Mouse (Mus musculus) brain, embryonic 14.5 days (tissue): ENCODE measurements around the gene Vps13d. TPM values are rescaled to one million over a fixed set of nuclear protein-coding genes. Genes with fewer than 3 reads are reported as not detected.

Experiments used
- DNase-seq: peaks from one replicate; pipeline ENCODE4 v3.0.0-alpha.2; 2011; ENCODE audit warnings: low read depth
- CTCF ChIP-seq: fragments of 200-500 bp; IDR thresholded peaks from 2 replicates; pipeline ENCODE4 v1.5.1; 2012; ENCODE audit warnings: inconsistent platforms, mild to moderate bottlenecking, moderate library complexity, borderline replicate concordance; ENCODE audit not compliant: insufficient read depth, insufficient read length; ENCODE audit errors: extremely low read depth
- POLR2A ChIP-seq: fragments of 200-500 bp; IDR thresholded peaks from 2 replicates; pipeline ENCODE4 v1.6.1; 2012; ENCODE audit warnings: mild to moderate bottlenecking, inconsistent platforms, borderline replicate concordance; ENCODE audit not compliant: poor library complexity, insufficient read depth, insufficient read length, severe bottlenecking; ENCODE audit errors: extremely low read depth
- polyA plus RNA-seq: library from polyadenylated mRNA; depleted of rRNA; stranded (reverse); fragments of >200 nt; gene quantifications from 2 replicates; pipeline ENCODE4 v1.2.3, GENCODE M21; 2012

The Vps13d gene
- polyA plus RNA-seq, 1 experiment = 26.9 TPM

GRCm38 (mm10) chr4:144972948-144973720 is 221.7 kb downstream of the Vps13d start:
- no peak for DNase-seq
- TF ChIP-seq POLR2A (no peak), CTCF (no peak)

DNA sequence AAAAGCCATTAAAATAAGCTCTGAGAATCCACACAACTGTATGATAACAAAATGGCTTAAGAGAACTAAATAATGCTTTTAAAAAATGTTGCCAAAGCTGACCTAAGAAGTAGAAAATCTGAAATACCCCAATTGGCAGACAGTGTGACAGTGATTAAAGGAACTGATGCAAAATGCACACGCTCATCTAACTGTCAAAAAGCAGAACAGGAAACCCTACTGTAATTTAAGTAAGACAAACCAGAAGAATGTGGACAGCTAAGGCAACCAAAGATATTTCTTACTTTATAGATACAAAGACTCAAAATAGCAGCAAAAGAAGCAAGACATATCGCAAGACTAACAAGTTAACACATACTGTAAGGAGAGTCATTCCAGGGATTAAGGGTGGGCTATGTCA is 223.8 kb downstream of the Vps13d start:
- TF ChIP-seq CTCF = no peak
- TF ChIP-seq POLR2A = no peak
- DNase-seq = no peak

- DNase-seq = no peak
- TF ChIP-seq CTCF = no peak
- no peak for TF ChIP-seq POLR2A
Observed at GRCm38 (mm10) chr4:144969030-144969429, 225.8 kb downstream of the Vps13d start.

DNA sequence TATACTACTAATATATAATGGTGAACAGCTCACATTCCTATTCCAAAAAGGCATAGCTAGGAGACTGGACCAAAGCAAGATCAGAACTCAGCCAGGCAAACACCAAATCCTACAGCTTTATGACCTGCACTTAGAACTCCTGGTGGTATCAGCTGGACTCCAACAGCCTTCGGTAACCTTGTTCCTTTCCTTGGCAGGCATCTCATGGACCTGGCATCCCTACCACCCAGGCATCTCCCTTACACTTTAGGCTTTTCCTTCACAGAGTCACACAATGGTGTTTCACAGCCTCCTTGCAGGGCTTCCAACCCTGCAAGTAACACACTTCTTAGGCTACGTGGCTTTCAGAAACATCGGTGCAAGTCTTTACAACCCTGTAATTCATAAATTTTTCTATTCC is 226.4 kb downstream of the Vps13d start:
- DNase-seq = no peak
- no peak for TF ChIP-seq CTCF

- no peak for DNase-seq
- no peak for TF ChIP-seq POLR2A
- no peak for TF ChIP-seq CTCF
Observed at GRCm38 (mm10) chr4:144965255-144965654, 229.6 kb downstream of the Vps13d start.

DNA sequence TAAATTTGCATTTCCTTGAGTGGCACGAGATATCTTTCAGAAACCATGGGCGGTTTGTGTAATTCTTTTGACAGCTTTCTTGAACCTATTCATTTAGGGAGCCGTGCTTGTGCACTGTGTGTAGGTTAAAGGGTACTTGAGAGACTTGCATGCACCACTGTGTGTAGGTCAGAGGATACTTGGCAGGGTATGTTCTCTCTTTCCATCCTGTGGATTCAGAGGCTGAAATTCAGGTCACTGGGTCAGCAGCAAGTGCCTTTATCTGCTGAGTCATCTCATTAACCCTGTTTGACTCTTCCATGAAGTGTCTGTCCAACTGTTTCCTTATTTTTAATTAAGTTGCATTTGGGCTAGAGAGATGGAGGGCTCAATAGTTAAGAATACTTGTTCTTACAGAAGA is 233.1 kb downstream of the Vps13d start:
- no peak for TF ChIP-seq CTCF
- no peak for TF ChIP-seq POLR2A
- DNase-seq = no peak

DNA sequence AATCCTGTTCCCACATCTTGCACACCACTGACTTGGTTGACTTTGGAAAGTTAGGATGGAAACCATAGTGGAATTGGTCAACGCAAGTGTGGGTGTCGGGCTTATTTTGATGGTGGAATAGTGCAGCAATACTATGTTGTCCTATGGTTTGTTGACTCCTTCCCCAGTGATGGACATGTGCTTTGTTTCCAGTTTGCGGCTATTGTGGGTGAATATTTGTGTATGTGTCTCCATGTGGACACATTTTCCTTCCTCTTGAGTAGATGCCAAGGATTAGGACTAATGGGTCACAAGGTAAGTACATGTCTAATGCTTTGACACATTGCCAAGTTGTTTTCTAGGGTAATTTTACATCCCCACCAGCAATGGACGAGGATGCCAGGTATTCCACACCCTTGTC is 233.6 kb downstream of the Vps13d start:
- TF ChIP-seq CTCF = no peak
- TF ChIP-seq POLR2A = no peak
- DNase-seq = no peak

GRCm38 (mm10) chr4:144960188-144960904 is 234.5 kb downstream of the Vps13d start:
- TF ChIP-seq CTCF (no peak), POLR2A (no peak)
- no peak for DNase-seq

DNA sequence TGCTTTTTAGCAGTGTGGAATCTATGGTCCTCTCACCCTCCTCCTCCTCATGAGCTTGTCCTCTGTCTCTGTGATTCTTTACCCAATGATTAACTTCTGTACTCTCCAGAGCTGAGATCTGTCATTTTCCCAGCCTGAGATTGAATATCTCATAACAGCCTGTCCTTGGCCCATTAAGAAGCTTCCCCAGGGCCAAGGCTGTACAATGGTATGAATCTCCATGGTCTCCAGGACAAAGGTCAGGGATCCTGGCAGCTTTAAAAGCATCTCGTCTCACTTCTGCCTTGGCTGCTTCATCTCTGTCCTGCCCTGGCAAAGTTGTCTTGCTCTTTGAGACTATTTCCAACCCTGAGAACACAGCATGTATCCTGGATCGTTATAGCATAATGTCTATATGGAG is 237.1 kb downstream of the Vps13d start:
- no peak for DNase-seq
- no peak for TF ChIP-seq POLR2A
- no peak for TF ChIP-seq CTCF

GRCm38 (mm10) chr4:144957186-144957585 is 237.6 kb downstream of the Vps13d start:
- TF ChIP-seq CTCF = no peak
- TF ChIP-seq POLR2A = no peak
- DNase-seq = peak; percentile 17

DNA sequence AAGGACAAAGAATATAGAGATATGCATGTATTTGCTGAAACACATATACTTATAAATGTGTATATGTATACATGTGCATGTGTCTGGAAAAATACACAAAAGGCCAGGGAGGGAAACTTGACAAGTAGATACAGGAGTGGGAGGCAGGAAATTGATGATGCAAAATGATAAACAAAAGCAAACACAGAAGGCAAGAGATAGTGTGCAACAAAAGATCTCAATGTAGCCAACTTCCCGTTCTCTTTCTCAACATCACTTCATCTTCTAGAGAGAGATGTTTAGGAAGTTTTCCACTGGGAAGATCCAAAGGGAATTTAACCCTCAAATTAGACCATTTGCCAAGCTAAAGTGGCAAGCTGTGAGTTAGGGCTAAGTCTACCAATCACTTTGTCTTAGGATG is 238.5 kb downstream of the Vps13d start:
- TF ChIP-seq POLR2A (no peak), CTCF (no peak)
- no peak for DNase-seq

GRCm38 (mm10) chr4:144955863-144956262 is 238.9 kb downstream of the Vps13d start:
- no peak for DNase-seq
- TF ChIP-seq CTCF (no peak), POLR2A (no peak)

DNA sequence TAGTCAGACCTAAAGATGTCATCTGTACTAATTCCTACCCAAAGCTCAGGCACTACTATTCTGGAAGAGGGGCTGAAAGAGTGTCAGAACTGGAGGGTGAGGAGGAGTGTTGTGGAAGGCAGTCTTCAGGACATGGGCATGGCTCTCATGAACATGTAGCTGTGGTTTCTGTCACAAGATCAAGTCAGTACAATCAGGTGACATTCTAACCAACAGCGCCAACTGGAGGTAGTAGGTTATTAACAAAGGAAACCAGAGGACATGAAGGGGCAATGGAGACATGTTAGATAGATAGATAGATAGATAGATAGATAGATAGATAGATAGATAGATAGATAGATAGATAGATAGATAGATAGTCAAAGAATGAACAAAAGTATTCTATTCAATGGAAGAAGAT is 241.4 kb downstream of the Vps13d start:
- TF ChIP-seq POLR2A (no peak), CTCF (no peak)
- DNase-seq = no peak
